Mouse (Mus musculus) kidney, postnatal 36 days (tissue): Measurements from ENCODE around the gene Gm11559.
"Not testable (repeated sequence)": the region's sequence is repeated elsewhere in the genome, so short reads cannot be mapped to it uniquely, and the experiment has no call there.

Experiments used
- DNase-seq, 2 experiments: peaks; one replicate each; pipeline ENCODE4 v3.0.0; 2021 to 2022; ENCODE audit warnings: mixed read lengths in 2 of 2

Gm11559 gene

GRCm38 (mm10) chr11:99864176-99864575 lies at the start of gene Gm11559:
Gene Gm11559, plus strand, starts transcription at chr11:99864476.
- DNase-seq = not testable (repeated sequence)

- not testable (repeated sequence) for DNase-seq
Observed at GRCm38 (mm10) chr11:99815566-99815965, 48.7 kb upstream of the Gm11559 start, which contains the start of gene Gm11564. Gene Gm11564, minus strand, starts transcription at chr11:99815666.

- DNase-seq = no peak
Observed at GRCm38 (mm10) chr11:99837966-99838365, 26.3 kb upstream of the Gm11559 start, which contains the start of gene 2300003K06Rik. Gene 2300003K06Rik, minus strand, starts transcription at chr11:99838066.

GRCm38 (mm10) chr11:99842185-99842584 lies 22.1 kb upstream of the Gm11559 start:
- DNase-seq = no peak

- no peak for DNase-seq
Observed at GRCm38 (mm10) chr11:99846746-99847145, 17.5 kb upstream of the Gm11559 start.

GRCm38 (mm10) chr11:99851508-99851907 lies 12.8 kb upstream of the Gm11559 start, which contains the start of gene Krtap4-16:
Gene Krtap4-16, minus strand, starts transcription at chr11:99851608.
- DNase-seq = no peak

GRCm38 (mm10) chr11:99854121-99854520 lies 10.2 kb upstream of the Gm11559 start:
- DNase-seq = peak in 1 of 2 experiments; percentile 4

- DNase-seq = no peak
Observed at GRCm38 (mm10) chr11:99857617-99858016, 6.7 kb upstream of the Gm11559 start, which contains the start of gene Gm11568. Gene Gm11568, plus strand, starts transcription at chr11:99857917.

- no peak for DNase-seq
Observed at GRCm38 (mm10) chr11:99858761-99859160, 5.5 kb upstream of the Gm11559 start.

- not testable (repeated sequence) for DNase-seq
Observed at GRCm38 (mm10) chr11:99873089-99873488, 8.8 kb downstream of the Gm11559 start, which contains the start of gene Krtap9-1. Gene Krtap9-1, plus strand, starts transcription at chr11:99873389.

- DNase-seq = not testable (repeated sequence)
Observed at GRCm38 (mm10) chr11:99878887-99879286, 14.6 kb downstream of the Gm11559 start, which contains the start of gene Gm11567. Gene Gm11567, plus strand, starts transcription at chr11:99879187.

- no peak for DNase-seq
Observed at GRCm38 (mm10) chr11:99907620-99908019, 43.3 kb downstream of the Gm11559 start, which contains the start of gene Krtap31-1. Gene Krtap31-1, plus strand, starts transcription at chr11:99907920.

GRCm38 (mm10) chr11:99914451-99914850 lies 50.2 kb downstream of the Gm11559 start, which contains the start of gene Gm11565:
Gene Gm11565, plus strand, starts transcription at chr11:99914751.
- no peak for DNase-seq
